Mouse (Mus musculus) liver, adult 2 months (tissue): Measurements from ENCODE around the gene Sfxn5.

Source experiments
- CTCF ChIP-seq: fragments of 200-500 bp; IDR thresholded peaks from 2 replicates; pipeline ENCODE4 v1.5.1; 2011; ENCODE audit warnings: low read depth, low read length, control low read depth
- POLR2A ChIP-seq: fragments of 200-500 bp; IDR thresholded peaks from 2 replicates; pipeline ENCODE4 v1.6.1; 2011; ENCODE audit warnings: low read length, control low read depth; ENCODE audit not compliant: insufficient read depth; ENCODE audit errors: extremely low read depth

DNA sequence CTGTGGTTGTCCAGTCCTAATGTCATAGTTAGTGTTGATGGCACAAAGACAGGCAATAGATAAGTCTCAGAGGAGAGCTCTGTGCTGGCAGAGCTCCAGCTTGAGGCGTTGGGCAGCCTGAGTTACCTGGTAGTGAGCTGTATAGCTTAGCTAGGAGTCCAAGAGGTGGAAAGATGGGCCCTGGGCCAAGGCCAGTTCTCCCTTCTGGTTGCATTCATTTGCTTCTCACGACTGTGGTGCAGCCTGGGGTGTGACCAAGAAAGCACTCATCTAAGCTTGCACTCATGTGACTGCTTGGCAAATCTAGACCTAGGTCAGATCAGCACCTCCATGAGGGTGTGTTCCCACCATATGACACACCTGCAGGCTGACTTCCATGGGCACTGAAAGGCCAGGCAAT lies 135.3 kb downstream of the Sfxn5 start:
- TF ChIP-seq CTCF (no peak), POLR2A (no peak)
